Mouse (Mus musculus) embryonic fibroblast, embryonic 13.5 days (primary cell): Measurements from ENCODE around the gene Dnajb13. TPM values are rescaled to one million over a fixed set of nuclear protein-coding genes. Genes with fewer than 3 reads are reported as not detected.
"Not testable (repeated sequence)": the region's sequence is repeated elsewhere in the genome, so short reads cannot be mapped to it uniquely, and the experiment has no call there.

ENCODE experiments used
- H3K27ac ChIP-seq: 2 replicates; pipeline ENCODE4 v1.5.1; 2012; ENCODE audit warnings: low read length, control low read depth, inconsistent platforms; ENCODE audit not compliant: insufficient read depth
- H3K4me1 ChIP-seq: 2 replicates; pipeline ENCODE4 v1.6.1; 2011; ENCODE audit warnings: low read length; ENCODE audit not compliant: control insufficient read depth, insufficient read depth
- H3K4me3 ChIP-seq: 2 replicates; pipeline ENCODE4 v1.5.1; 2011; ENCODE audit warnings: mild to moderate bottlenecking, control low read depth, low read length; ENCODE audit not compliant: insufficient read depth
- CTCF ChIP-seq: IDR thresholded peaks from 2 replicates; pipeline ENCODE4 v1.5.1; 2011; ENCODE audit warnings: mild to moderate bottlenecking, control low read depth, low read length, moderate library complexity, borderline replicate concordance; ENCODE audit not compliant: insufficient read depth
- POLR2A ChIP-seq: IDR thresholded peaks from 2 replicates; pipeline ENCODE4 v1.6.1; 2011; ENCODE audit warnings: low read depth, mild to moderate bottlenecking, control low read depth, low read length, moderate library complexity
- polyA plus RNA-seq: library from polyadenylated mRNA; stranded (reverse); fragments of >200 nt; gene quantifications from 2 replicates; pipeline ENCODE4 v1.2.4, GENCODE M21; 2011; ENCODE audit warnings: low read depth; ENCODE audit not compliant: missing spikeins, insufficient read length

Gene Dnajb13
- polyA plus RNA-seq, 1 experiment = not detected

DNA sequence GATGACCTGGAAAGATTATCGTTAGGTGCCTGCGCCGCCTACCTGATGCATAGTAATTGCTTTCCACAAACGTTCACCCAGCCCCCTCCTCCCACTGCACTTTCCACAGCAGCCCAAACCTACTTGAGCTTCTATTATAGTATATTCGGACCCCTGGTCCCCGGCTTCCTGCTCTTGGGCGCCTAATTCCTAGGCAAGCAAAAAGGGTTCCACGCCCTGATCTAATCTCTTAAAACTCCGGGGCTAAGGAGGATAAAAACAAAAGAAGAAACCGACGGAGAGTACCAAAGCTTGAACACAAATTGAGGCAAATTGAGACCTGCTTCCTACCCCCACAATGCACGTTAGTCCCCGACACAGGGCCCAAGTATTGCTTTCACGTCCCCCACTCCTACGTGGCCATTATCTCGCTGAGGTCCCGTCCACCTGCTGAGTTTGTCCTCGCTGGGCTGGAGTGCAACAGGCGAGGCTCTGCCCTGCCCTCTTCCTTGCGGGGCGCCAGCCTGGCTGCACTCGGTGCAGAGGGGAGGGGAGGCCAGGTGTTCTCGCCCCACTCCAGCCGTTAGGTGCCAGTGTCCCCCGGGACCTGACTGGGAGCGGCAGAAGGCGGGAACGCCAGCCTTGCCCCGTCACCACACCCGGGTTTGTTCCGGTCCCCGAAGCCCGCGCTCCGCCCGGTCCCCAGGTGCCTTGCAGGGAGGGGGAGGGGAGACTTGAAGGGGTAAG lies 22.2 kb downstream of the Dnajb13 start:
- Histone ChIP-seq H3K27ac (no peak overlapping the region), H3K4me3 (peak overlapping the region; percentile 14; the same call in 1 of the 2 replicates), H3K4me1 (peaks cover 4% of the 10 kb centered on the region; the same call in 1 of the 2 replicates)
- TF ChIP-seq CTCF (no peak), POLR2A (no peak)

DNA sequence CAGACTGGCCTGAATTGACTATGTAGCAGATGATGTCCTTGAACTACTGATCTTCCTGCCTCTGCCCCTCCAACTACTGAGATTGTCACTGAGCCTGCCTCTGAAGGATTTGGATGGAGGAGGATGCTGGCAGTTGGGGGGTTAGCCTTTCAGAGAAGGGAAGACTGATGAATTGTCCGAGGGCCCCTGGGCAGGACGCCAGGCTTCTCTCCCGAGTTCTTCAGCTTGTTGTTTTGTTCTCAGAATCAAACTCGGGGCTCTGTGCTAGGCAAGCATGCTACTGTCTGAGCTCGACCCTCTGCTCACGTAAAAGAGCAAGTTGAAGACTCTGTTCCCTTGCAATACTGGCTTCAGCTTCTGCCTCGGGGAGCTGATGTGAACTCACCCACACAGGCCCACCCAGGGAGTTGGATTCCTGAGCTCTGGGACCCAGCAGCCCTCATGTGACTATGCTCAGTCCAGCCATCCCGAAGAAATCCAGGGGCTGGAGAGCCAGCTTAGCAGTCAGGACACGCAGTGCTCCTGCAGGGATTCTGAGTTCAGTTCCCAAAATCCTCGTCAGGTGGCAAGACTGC lies 26.2 kb downstream of the Dnajb13 start:
- Histone ChIP-seq H3K4me1 (no peaks in the 10 kb centered on the region), H3K27ac (no peak overlapping the region), H3K4me3 (no peak overlapping the region)
- TF ChIP-seq POLR2A (no peak), CTCF (no peak)

DNA sequence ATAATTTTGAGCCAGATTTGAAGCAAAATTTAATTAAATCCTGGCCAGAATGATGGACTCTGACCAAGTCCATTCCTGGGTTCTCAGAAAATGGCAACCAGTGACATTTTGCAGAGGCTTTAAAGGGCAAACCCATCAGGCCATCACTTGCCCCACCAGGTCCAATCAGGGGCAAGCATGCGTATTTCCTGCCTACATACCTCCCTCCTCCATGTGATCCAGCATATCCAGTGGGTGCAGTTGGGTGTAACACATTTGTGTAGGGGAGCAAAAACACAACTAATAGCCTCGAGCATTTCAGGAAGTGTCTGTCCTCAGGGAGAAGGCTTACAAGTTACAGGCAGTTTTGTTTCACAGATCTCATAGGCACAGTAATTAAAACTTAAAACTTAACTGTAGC lies 27.5 kb downstream of the Dnajb13 start:
- Histone ChIP-seq H3K27ac (no peak overlapping the region), H3K4me3 (no peak overlapping the region), H3K4me1 (no peaks in the 10 kb centered on the region)
- TF ChIP-seq POLR2A = no peak
- no peak for TF ChIP-seq CTCF

DNA sequence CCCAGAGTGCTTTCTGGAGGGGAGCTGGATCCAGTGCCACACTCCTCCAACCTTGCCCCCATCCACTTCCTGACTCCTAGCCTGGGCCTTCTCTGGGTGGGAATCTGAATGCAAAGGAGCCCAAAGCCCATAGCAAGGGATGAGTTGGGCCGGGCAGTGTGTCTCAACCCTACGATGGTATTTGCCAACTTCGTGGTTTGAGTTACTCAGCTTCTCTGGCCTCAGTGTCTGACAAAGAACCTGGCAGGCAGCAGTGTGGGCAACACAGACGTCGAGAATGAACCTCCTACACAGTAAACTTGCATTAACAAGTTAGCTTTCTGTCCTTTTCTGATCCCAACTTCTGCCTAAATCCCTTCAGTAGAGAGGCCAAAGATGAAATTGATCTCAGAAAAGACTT lies 30.3 kb downstream of the Dnajb13 start:
- TF ChIP-seq POLR2A (no peak), CTCF (no peak)
- H3K4me3 ChIP-seq = no peak overlapping the region
- peak overlapping the region; percentile 22; the same call in 1 of the 2 replicates for H3K27ac ChIP-seq
- no peaks in the 10 kb centered on the region for H3K4me1 ChIP-seq

DNA sequence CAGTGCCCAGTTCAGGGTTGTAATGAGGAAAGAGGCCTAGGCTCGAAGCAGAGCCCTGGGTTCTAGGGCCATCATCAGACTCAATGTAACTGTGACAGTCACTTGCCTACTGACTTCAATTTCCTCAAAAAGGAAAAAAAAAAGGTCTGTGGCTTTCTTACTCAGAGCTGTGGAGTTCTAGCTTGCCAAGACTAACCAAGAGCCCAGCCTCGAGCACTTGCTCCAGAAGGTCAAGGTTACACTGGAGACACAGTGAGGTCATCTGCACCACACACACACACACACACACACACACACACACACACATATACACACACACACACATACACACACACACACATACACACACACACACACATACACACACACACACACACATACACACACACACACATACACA lies 32.7 kb downstream of the Dnajb13 start:
- H3K4me3 ChIP-seq, H3K27ac ChIP-seq, H3K4me1 ChIP-seq: not testable (repeated sequence)

DNA sequence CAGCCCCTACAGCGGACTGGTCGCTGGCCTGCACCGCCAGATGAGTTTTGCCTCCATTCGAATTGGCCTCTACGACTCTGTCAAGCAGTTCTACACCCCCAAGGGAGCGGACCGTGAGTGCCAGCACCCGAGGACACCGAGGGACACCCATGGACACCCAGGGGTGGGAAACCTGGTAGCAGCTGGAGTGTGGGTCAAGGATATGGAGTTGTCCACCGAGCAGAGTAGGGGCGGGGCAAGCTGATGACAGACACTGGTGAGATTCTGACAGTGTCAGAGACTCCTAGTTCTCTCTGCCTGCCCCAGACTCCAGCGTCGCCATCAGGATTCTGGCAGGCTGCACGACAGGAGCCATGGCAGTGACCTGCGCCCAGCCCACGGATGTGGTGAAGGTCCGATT lies 34.6 kb downstream of the Dnajb13 start:
- Histone ChIP-seq H3K4me1 (no peaks in the 10 kb centered on the region), H3K4me3 (no peak overlapping the region), H3K27ac (no peak overlapping the region)
- TF ChIP-seq POLR2A (no peak), CTCF (no peak)

DNA sequence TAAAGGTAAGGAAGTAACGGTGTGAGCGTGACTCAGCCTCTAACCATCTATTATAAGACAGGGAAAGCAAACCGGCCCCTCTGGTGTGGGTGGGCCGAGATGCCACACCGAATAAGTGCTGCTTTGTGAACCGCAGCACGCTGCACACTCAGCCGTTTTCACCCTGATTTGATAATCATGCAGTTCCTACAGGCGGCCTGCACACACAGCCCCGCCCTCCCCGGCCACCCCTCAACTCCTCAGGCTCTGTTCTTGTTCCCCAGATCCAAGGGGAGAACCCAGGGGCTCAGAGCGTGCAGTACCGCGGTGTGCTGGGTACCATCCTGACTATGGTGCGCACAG lies 35.0 kb downstream of the Dnajb13 start:
- no peak overlapping the region for H3K4me3 ChIP-seq
- TF ChIP-seq POLR2A (no peak), CTCF (no peak)
- H3K27ac ChIP-seq = no peak overlapping the region
- H3K4me1 ChIP-seq = no peaks in the 10 kb centered on the region

DNA sequence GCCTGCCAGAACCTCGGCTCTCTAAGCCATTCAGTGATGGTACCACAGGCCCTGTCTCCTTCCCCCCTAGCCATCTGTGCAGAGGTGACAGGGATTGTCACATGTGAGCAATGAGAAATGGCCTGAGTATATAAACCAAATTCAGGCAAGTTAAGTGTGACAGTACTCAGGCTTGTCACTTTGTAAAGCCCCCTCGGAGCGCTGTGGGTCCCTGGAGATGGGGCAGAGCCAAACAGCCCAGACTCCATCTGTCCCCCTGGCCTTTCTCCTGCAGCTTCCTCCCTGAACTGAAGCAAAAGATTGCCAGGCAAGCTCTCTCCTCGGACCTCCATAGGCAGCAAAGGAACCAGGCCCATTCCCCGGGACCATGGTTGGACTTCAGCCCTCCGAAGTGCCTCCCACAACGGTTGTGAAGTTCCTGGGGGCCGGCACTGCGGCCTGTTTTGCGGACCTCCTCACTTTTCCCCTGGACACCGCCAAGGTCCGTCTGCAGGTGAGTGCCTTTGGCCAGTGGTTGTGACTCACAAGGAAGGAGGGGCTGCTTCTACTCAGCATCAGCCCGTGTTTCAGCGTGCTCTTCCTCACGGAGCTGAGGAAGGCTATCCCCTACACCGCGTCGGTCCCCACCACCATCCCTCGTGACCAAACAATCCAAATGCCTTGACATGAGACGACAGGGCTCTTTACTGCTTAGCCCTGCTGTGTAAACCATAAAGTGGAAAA lies 35.5 kb downstream of the Dnajb13 start:
- Histone ChIP-seq H3K27ac (no peak overlapping the region), H3K4me3 (no peak overlapping the region), H3K4me1 (no peaks in the 10 kb centered on the region)
- no peak for TF ChIP-seq POLR2A
- TF ChIP-seq CTCF = no peak

DNA sequence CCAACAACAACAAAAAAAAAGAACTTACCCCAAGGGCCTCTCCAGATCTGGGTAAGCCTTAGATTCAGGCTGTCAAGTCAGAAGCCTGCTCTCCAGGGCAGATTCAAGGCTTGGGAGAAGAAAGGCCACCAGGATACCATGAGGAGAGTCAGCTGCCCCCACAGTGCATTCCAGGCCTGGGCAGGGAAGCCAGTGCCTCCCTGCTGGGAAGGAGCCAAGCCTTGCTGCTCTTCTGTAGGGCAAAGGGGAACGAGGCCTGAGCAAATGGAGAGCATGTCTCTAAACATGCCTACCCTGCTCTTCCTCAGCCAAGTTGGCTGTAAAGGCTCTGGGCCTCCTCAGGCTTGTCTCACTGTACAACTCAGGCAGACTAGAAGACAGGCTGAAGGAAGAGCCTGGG lies 40.1 kb downstream of the Dnajb13 start:
- H3K4me3 ChIP-seq = no peak overlapping the region
- TF ChIP-seq POLR2A (no peak), CTCF (no peak)
- no peak overlapping the region for H3K27ac ChIP-seq
- H3K4me1 ChIP-seq = no peaks in the 10 kb centered on the region

DNA sequence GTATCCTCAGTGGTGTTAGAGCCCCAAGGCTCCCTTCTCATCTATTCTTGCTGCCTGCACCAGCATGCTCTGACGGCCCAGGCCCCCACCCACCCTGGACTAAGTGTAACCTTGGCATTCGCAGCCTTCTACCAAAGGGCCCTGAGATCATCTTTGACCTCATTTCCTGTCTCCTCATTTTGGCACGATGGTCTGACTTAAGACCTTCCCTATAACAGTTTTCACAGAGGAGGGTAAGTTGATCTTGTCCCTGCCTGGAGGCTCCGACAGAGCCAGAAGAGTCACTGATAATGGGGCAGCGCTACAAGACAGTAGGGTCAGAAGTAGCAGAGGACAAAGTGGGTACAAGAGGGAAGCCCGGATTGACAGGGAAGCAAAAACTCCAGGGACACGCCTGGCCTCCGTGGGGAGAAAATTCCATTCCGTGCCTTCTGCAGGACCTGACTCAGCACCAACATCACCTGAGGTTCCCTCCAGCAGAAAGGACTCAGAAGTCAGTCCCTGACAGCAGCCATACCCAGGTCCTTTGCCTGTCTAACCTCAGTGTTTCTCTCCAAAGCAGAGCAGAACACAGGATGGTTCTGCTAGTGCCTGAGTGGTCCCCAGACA lies 40.8 kb downstream of the Dnajb13 start:
- H3K27ac ChIP-seq = no peak overlapping the region
- H3K4me3 ChIP-seq = no peak overlapping the region
- H3K4me1 ChIP-seq = no peaks in the 10 kb centered on the region
- TF ChIP-seq POLR2A = no peak
- no peak for TF ChIP-seq CTCF
